ENCODE assay signal across 8 mouse cellular contexts in genomic region chr7:29170755-29171561, GRCm38 (mm10). TPM values are rescaled to one million over a fixed set of nuclear protein-coding genes. Genes with fewer than 3 reads are reported as not detected.
DNase-seq lines count a peak whose midpoint lies in the region; ATAC-seq and TF ChIP-seq lines count a peak whose summit lies in the region.

No protein-coding gene starts in this region.

- H3K27me3 ChIP-seq in heart, embryonic 13.5 days (replicated peaks): peaks cover 82% of the 10 kb centered on the region
- H3K27me3 ChIP-seq in limb, embryonic 13.5 days: peaks cover 62% of the 10 kb centered on the region
- peaks cover 25% of the 10 kb centered on the region for H3K27me3 ChIP-seq in midbrain, postnatal 0 days (ENCODE audit: insufficient read depth, low read length)

- H3K4me3 ChIP-seq in brown adipose tissue, adult 24 weeks (ENCODE audit: insufficient read depth, low read depth, low read length): peak overlapping the region; percentile 72
- H3K4me3 ChIP-seq in heart, embryonic 13.5 days: peak overlapping the region; percentile 62
- H3K4me3 ChIP-seq in limb, embryonic 13.5 days: peak overlapping the region; percentile 74
- peak overlapping the region; percentile 77 for H3K4me3 ChIP-seq in midbrain, postnatal 0 days (ENCODE audit: low read depth, low read length)

- peaks cover 6% of the 10 kb centered on the region; the same call in 1 of the 2 replicates for H3K4me1 ChIP-seq in brown adipose tissue, adult 24 weeks (ENCODE audit: control insufficient read depth, insufficient read depth, insufficient read length, low read length)
- peaks cover 45% of the 10 kb centered on the region for H3K4me1 ChIP-seq in heart, embryonic 13.5 days
- peaks cover 41% of the 10 kb centered on the region for H3K4me1 ChIP-seq in limb, embryonic 13.5 days
- peaks cover 11% of the 10 kb centered on the region; the same call in 1 of the 2 replicates for H3K4me1 ChIP-seq in midbrain, postnatal 0 days (ENCODE audit: insufficient read depth, low read length)

- 1% methylated on average over 43 of the region's 43 CpGs for WGBS in heart, embryonic 13.5 days
- WGBS in limb, embryonic 13.5 days: 3% methylated on average over 43 of the region's 43 CpGs
- WGBS in midbrain, postnatal 0 days: 2% methylated on average over 43 of the region's 43 CpGs

- no peaks in the 10 kb centered on the region for H3K9me3 ChIP-seq in heart, embryonic 13.5 days
- H3K9me3 ChIP-seq in limb, embryonic 13.5 days: no peaks in the 10 kb centered on the region
- no peaks in the 10 kb centered on the region for H3K9me3 ChIP-seq in midbrain, postnatal 0 days (ENCODE audit: low read length)

- peak; percentile 31 for DNase-seq in ovary, postnatal 36 days (ENCODE audit: low spot score)
- no peak for DNase-seq in ovary, adult 18-20 months (ENCODE audit: low spot score)
- DNase-seq in midbrain, postnatal 0 days (ENCODE audit: low spot score): no peak
- DNase-seq in left cerebral cortex, adult 11 months (ENCODE audit: low spot score): no peak
- DNase-seq in left cerebral cortex, adult 9 months (ENCODE audit: low spot score in 2 of 2): no peak

- peaks cover 35% of the 10 kb centered on the region for H3K36me3 ChIP-seq in heart, embryonic 13.5 days
- peaks cover 35% of the 10 kb centered on the region for H3K36me3 ChIP-seq in limb, embryonic 13.5 days
- H3K36me3 ChIP-seq in midbrain, postnatal 0 days (ENCODE audit: insufficient read depth, low read length): peaks cover 36% of the 10 kb centered on the region

- peak overlapping the region; percentile 78 for H3K9ac ChIP-seq in heart, embryonic 13.5 days
- H3K9ac ChIP-seq in limb, embryonic 13.5 days: peak overlapping the region; percentile 59
- no peak overlapping the region for H3K9ac ChIP-seq in midbrain, postnatal 0 days (replicated peaks; ENCODE audit: low read length, poor library complexity, severe bottlenecking)

- no peak for TF ChIP-seq CTCF in midbrain, postnatal 0 days (IDR thresholded peaks at IDR 0.05)

- H3K4me2 ChIP-seq in heart, embryonic 13.5 days: peak overlapping the region; percentile 74
- peak overlapping the region; percentile 86 for H3K4me2 ChIP-seq in limb, embryonic 13.5 days (replicated peaks)
- H3K4me2 ChIP-seq in midbrain, postnatal 0 days (ENCODE audit: low read depth, low read length, poor library complexity, severe bottlenecking): peak overlapping the region; percentile 71

- no peak for ATAC-seq in heart, embryonic 13.5 days (ENCODE audit: extremely low read depth, insufficient number of reproducible peaks, low FRiP score, low TSS enrichment)
- ATAC-seq in limb, embryonic 13.5 days (ENCODE audit: low FRiP score, low read depth): no peak
- ATAC-seq in midbrain, postnatal 0 days (ENCODE audit: low FRiP score): no peak

- no peak overlapping the region for H3K27ac ChIP-seq in brown adipose tissue, adult 24 weeks (replicated peaks; ENCODE audit: low read depth, low read length)
- no peak overlapping the region for H3K27ac ChIP-seq in heart, embryonic 13.5 days (replicated peaks)
- H3K27ac ChIP-seq in limb, embryonic 13.5 days: no peak overlapping the region
- no peak overlapping the region for H3K27ac ChIP-seq in midbrain, postnatal 0 days (ENCODE audit: low read depth, low read length)

RNA-seq across cellular contexts. Expression of gene Spred3, which starts 0.7 kb away (rescaled TPM):
- 0.32 and 1.2 TPM in 2 replicates for polyA plus RNA-seq in brown adipose tissue, adult 24 weeks (2012; ENCODE audit: insufficient read depth, insufficient read length, missing spikeins)
- 1.3 and 1.5 TPM in 2 replicates for polyA plus RNA-seq in heart, embryonic 13.5 days (2015; fragmentation: Nextera tagmentation; extraction: Ambion mirVana)
- polyA plus RNA-seq in limb, embryonic 13.5 days (2015; fragmentation: Nextera tagmentation; extraction: Ambion mirVana): 4.2 and 4.4 TPM in 2 replicates
- 33.3 and 35.0 TPM in 2 replicates for total RNA-seq in midbrain, postnatal 0 days (2014; rRNA removed)
- polyA plus RNA-seq in midbrain, postnatal 0 days (2015; fragmentation: Nextera tagmentation; extraction: Ambion mirVana): 10.4 and 13.1 TPM in 2 replicates

RNA-seq across cellular contexts. Expression of gene Ggn, which starts 0.9 kb away (rescaled TPM):
- not detected in 2 replicates for polyA plus RNA-seq in brown adipose tissue, adult 24 weeks (2012; ENCODE audit: insufficient read depth, insufficient read length, missing spikeins)
- polyA plus RNA-seq in heart, embryonic 13.5 days (2015; fragmentation: Nextera tagmentation; extraction: Ambion mirVana): 0.33 and 0.48 TPM in 2 replicates
- polyA plus RNA-seq in limb, embryonic 13.5 days (2015; fragmentation: Nextera tagmentation; extraction: Ambion mirVana): 0.47 and 0.50 TPM in 2 replicates
- total RNA-seq in midbrain, postnatal 0 days (2014; rRNA removed): 0.49 and 1.3 TPM in 2 replicates
- 0.35 and 0.69 TPM in 2 replicates for polyA plus RNA-seq in midbrain, postnatal 0 days (2015; fragmentation: Nextera tagmentation; extraction: Ambion mirVana)

RNA-seq across cellular contexts. Expression of gene Psmd8, which starts 9.5 kb away (rescaled TPM):
- 302 and 383 TPM in 2 replicates for polyA plus RNA-seq in brown adipose tissue, adult 24 weeks (2012; ENCODE audit: insufficient read depth, insufficient read length, missing spikeins)
- polyA plus RNA-seq in heart, embryonic 13.5 days (2015; fragmentation: Nextera tagmentation; extraction: Ambion mirVana): 209 and 219 TPM in 2 replicates
- 270 and 272 TPM in 2 replicates for polyA plus RNA-seq in limb, embryonic 13.5 days (2015; fragmentation: Nextera tagmentation; extraction: Ambion mirVana)
- 289 and 329 TPM in 2 replicates for total RNA-seq in midbrain, postnatal 0 days (2014; rRNA removed)
- 286 and 292 TPM in 2 replicates for polyA plus RNA-seq in midbrain, postnatal 0 days (2015; fragmentation: Nextera tagmentation; extraction: Ambion mirVana)

RNA-seq across cellular contexts. Expression of gene Fam98c, which starts 14.9 kb away (rescaled TPM):
- 9.9 and 10.5 TPM in 2 replicates for polyA plus RNA-seq in brown adipose tissue, adult 24 weeks (2012; ENCODE audit: insufficient read depth, insufficient read length, missing spikeins)
- polyA plus RNA-seq in heart, embryonic 13.5 days (2015; fragmentation: Nextera tagmentation; extraction: Ambion mirVana): 11.0 and 11.9 TPM in 2 replicates
- 11.5 and 12.5 TPM in 2 replicates for polyA plus RNA-seq in limb, embryonic 13.5 days (2015; fragmentation: Nextera tagmentation; extraction: Ambion mirVana)
- total RNA-seq in midbrain, postnatal 0 days (2014; rRNA removed): 27.5 and 32.9 TPM in 2 replicates
- 37.9 and 38.0 TPM in 2 replicates for polyA plus RNA-seq in midbrain, postnatal 0 days (2015; fragmentation: Nextera tagmentation; extraction: Ambion mirVana)

RNA-seq across cellular contexts. Expression of gene Rasgrp4, which starts 36.3 kb away (rescaled TPM):
- polyA plus RNA-seq in brown adipose tissue, adult 24 weeks (2012; ENCODE audit: insufficient read depth, insufficient read length, missing spikeins): 1.0 and 2.7 TPM in 2 replicates
- 0.56 and 0.62 TPM in 2 replicates for polyA plus RNA-seq in heart, embryonic 13.5 days (2015; fragmentation: Nextera tagmentation; extraction: Ambion mirVana)
- 0.56 and 0.69 TPM in 2 replicates for polyA plus RNA-seq in limb, embryonic 13.5 days (2015; fragmentation: Nextera tagmentation; extraction: Ambion mirVana)
- 0.80 and 2.2 TPM in 2 replicates for total RNA-seq in midbrain, postnatal 0 days (2014; rRNA removed)
- 0.79 and 1.1 TPM in 2 replicates for polyA plus RNA-seq in midbrain, postnatal 0 days (2015; fragmentation: Nextera tagmentation; extraction: Ambion mirVana)
